Mouse (Mus musculus): Measurements from ENCODE around the gene Tspan32. TPM values are rescaled to one million over a fixed set of nuclear protein-coding genes. Genes with fewer than 3 reads are reported as not detected.

Gene Tspan32
- polyA plus RNA-seq, 1 experiment from 2014 or later, result 8.3 TPM

DNA sequence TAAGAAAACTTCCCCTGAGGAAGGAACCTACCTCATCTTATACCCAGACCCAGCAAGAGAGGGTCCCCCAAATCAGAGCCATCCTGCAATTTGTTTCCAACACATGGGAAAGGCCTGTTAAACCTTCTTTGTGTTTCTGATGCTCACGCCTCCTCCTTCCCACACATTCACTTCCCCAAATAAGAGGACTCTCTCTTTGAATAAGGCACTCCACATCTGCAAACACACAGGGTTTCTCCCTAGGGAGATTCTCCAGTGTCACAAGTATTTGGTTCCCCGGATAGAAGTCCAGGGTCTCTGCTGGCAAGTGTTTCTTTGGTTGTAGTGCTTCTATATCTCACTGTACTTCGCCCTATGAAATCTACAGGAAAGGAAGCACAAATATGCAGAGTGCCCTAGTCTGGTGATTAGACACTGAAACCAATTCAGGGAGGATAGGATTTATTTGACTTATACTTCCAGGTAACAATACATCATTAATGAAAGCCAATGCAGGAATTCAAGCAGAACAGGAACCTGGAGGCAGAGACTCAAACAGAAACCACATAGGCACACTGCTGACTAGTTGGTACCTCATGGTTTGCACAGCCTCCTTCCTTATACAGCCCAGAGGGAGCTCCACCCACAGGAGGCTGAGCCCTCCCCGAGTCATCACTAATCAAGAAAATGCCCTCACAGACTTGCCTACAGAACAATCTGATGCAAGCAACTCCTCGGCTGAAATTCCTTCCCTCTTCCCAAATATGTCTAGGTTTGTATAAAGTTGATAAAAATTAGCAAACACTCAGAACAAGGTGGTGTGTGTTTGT lies 16.7 kb downstream of the Tspan32 start:
- ATAC-seq (ENCODE audit: insufficient number of reproducible peaks, low FRiP score, low TSS enrichment, low read depth), result no peak
- no peak overlapping the region for H3K4me3 ChIP-seq
- H3K27ac ChIP-seq, result no peak overlapping the region
- no peak overlapping the region for H3K4me2 ChIP-seq
- peaks cover 11% of the 10 kb centered on the region; the same call in 1 of the 2 replicates for H3K4me1 ChIP-seq
- H3K36me3 ChIP-seq, result peaks cover 4% of the 10 kb centered on the region; the same call in 1 of the 2 replicates
- H3K27me3 ChIP-seq, result no peaks in the 10 kb centered on the region
- 61% methylated on average over 5 of the region's 5 CpGs for WGBS
- no peak overlapping the region for H3K9ac ChIP-seq
- no peaks in the 10 kb centered on the region for H3K9me3 ChIP-seq

DNA sequence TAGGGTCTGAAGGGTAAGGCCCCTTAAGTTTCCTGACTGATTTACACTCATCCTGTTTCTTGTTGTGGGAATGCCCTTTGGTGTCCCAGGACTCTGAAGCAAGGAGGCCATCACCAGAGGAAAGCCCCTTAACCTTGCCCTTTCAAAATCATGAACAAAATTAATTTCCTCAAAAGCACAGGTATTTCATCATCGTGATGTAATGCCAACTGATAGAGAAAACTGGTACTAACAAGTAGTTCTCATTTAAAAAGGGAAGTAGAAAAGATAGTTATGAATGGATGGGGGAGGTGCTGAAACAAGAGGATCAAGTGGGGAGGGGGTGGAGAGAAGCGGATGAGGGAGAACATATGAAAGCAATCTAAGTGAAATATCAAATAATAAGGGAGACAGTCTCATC lies 18.7 kb downstream of the Tspan32 start:
- WGBS, result 91% methylated on average over 2 of the region's 2 CpGs
- no peak for ATAC-seq (ENCODE audit: insufficient number of reproducible peaks, low FRiP score, low TSS enrichment, low read depth)
- Histone ChIP-seq H3K9ac (no peak overlapping the region), H3K4me2 (no peak overlapping the region), H3K27me3 (no peaks in the 10 kb centered on the region), H3K27ac (no peak overlapping the region), H3K4me1 (0 out of 2 replicates have a peak, but pooled peaks cover 3% of the 10 kb centered on the region), H3K4me3 (no peak overlapping the region), H3K9me3 (no peaks in the 10 kb centered on the region), H3K36me3 (peaks cover 5% of the 10 kb centered on the region; the same call in 1 of the 2 replicates)

GRCm38 (mm10) chr7:143024293-143024692 lies 19.4 kb downstream of the Tspan32 start:
- H3K4me3 ChIP-seq, result no peak overlapping the region
- H3K4me2 ChIP-seq, result no peak overlapping the region
- 89% methylated on average over 1 of the region's 1 CpGs for WGBS
- no peaks in the 10 kb centered on the region for H3K27me3 ChIP-seq
- ATAC-seq (ENCODE audit: insufficient number of reproducible peaks, low FRiP score, low TSS enrichment, low read depth), result no peak
- H3K9ac ChIP-seq, result no peak overlapping the region
- no peaks in the 10 kb centered on the region for H3K9me3 ChIP-seq
- 0 out of 2 replicates have a peak, but pooled peaks cover 3% of the 10 kb centered on the region for H3K4me1 ChIP-seq
- H3K36me3 ChIP-seq, result peaks cover 8% of the 10 kb centered on the region; the same call in 1 of the 2 replicates
- H3K27ac ChIP-seq, result no peak overlapping the region

DNA sequence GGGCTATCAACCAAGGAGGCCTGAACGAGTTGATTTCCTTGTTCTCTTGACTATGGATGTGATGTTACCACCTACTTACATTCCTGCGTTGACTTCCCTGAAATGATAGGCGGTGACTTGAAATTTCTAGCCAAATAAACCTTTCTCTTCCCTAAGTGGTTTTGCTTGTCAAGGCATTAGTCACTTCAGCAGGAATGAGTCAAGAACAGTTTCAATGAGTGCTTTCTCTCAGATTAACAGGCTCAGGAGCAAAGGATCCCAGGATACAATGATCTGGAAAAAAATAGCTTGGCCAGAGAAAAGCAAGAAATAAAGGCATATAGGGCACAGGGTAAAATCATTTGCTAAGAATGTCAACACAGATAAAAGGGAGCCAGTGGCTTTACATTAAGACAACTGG lies 20.6 kb downstream of the Tspan32 start:
- Histone ChIP-seq H3K36me3 (peaks cover 8% of the 10 kb centered on the region; the same call in 1 of the 2 replicates), H3K4me1 (0 out of 2 replicates have a peak, but pooled peaks cover 2% of the 10 kb centered on the region), H3K4me3 (no peak overlapping the region), H3K4me2 (no peak overlapping the region), H3K27ac (no peak overlapping the region), H3K9me3 (no peaks in the 10 kb centered on the region), H3K27me3 (no peaks in the 10 kb centered on the region), H3K9ac (no peak overlapping the region)
- no peak for ATAC-seq (ENCODE audit: insufficient number of reproducible peaks, low FRiP score, low TSS enrichment, low read depth)
- 85% methylated on average over 3 of the region's 3 CpGs for WGBS

DNA sequence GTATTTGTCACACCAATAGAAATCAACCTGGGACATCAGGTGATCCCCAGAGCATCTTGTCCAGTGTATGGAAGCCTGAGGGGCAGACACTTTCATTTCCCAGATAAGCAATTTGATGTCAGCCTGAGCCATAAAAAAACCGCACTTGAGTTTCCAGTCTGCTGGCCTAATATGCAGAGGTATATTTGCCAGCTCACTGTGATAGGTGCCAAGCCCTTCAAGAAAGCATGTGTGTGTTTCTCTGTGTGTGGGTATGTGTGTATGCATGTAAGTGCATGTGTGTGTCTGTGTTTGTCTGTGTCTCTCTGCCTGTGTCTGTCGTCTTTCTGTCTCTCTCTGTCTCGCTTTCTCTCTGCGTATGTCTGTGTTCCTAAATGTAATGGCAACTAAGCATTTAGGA lies 22.4 kb downstream of the Tspan32 start:
- Histone ChIP-seq H3K27me3 (no peaks in the 10 kb centered on the region), H3K4me1 (no peaks in the 10 kb centered on the region), H3K4me3 (no peak overlapping the region), H3K27ac (no peak overlapping the region), H3K36me3 (peaks cover 18% of the 10 kb centered on the region), H3K9me3 (no peaks in the 10 kb centered on the region), H3K9ac (no peak overlapping the region), H3K4me2 (no peak overlapping the region)
- 91% methylated on average over 4 of the region's 4 CpGs for WGBS
- ATAC-seq (ENCODE audit: insufficient number of reproducible peaks, low FRiP score, low TSS enrichment, low read depth), result no peak

DNA sequence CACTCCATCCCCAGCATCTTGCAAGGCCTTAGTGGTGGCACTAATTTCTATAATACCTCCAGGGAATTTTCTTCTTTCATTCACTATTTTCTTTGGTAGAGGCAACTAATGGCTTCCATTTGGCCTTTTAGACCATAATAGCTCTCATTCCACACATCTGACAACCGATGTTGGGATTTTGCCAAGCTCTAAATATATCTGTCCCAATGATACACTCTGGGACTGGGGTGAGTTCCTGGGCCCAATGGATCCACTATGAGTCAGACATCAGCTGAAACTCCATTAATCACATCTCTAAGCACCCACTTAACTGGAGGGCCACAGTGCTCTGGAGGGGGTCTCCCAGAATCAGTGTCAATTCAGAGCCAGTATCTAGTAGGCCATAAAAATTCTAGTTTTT lies 27.0 kb downstream of the Tspan32 start:
- ATAC-seq (ENCODE audit: insufficient number of reproducible peaks, low FRiP score, low TSS enrichment, low read depth), result no peak

GRCm38 (mm10) chr7:143033581-143033980 lies 28.7 kb downstream of the Tspan32 start:
- ATAC-seq (ENCODE audit: insufficient number of reproducible peaks, low FRiP score, low TSS enrichment, low read depth), result no peak
- no peaks in the 10 kb centered on the region for H3K4me1 ChIP-seq
- no peak overlapping the region for H3K4me3 ChIP-seq
- H3K9ac ChIP-seq, result no peak overlapping the region
- no peaks in the 10 kb centered on the region for H3K27me3 ChIP-seq
- no peak overlapping the region for H3K27ac ChIP-seq
- no peaks in the 10 kb centered on the region for H3K9me3 ChIP-seq
- no peak overlapping the region for H3K4me2 ChIP-seq
- WGBS, result 78% methylated on average over 4 of the region's 4 CpGs
- H3K36me3 ChIP-seq, result peaks cover 24% of the 10 kb centered on the region

More for the DNA sequence above, 27.0 kb downstream of the Tspan32 start:
- peaks cover 22% of the 10 kb centered on the region for H3K36me3 ChIP-seq
- 69% methylated on average over 1 of the region's 1 CpGs for WGBS
- no peak overlapping the region for H3K27ac ChIP-seq
- H3K4me3 ChIP-seq, result no peak overlapping the region
- H3K9ac ChIP-seq, result no peak overlapping the region
- H3K27me3 ChIP-seq, result no peaks in the 10 kb centered on the region
- no peak overlapping the region for H3K4me2 ChIP-seq
- no peaks in the 10 kb centered on the region for H3K9me3 ChIP-seq
- no peaks in the 10 kb centered on the region for H3K4me1 ChIP-seq

DNA sequence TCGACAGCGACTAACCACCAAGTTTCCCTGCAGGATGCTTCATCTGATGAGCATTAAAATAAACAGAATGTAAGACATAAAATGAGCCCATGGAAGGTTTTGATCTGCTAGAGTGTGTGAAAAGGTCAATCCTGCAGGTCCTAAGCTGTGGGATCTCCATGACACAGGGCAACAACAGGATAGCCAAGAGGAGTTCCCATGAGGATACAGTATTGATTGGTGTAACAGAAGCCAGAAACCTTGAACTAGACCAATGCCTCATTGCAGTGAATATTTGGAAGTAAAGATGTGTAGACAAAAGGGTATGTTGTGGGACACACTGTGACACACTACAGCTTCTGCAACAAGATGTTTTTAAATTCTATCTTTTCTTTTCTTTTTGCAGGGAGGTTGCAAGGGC lies 29.3 kb downstream of the Tspan32 start:
- H3K4me1 ChIP-seq, result no peaks in the 10 kb centered on the region
- no peak for ATAC-seq (ENCODE audit: insufficient number of reproducible peaks, low FRiP score, low TSS enrichment, low read depth)
- no peaks in the 10 kb centered on the region for H3K27me3 ChIP-seq
- no peak overlapping the region for H3K4me2 ChIP-seq
- no peak overlapping the region for H3K4me3 ChIP-seq
- H3K36me3 ChIP-seq, result peaks cover 22% of the 10 kb centered on the region
- no peak overlapping the region for H3K27ac ChIP-seq
- no peaks in the 10 kb centered on the region for H3K9me3 ChIP-seq
- H3K9ac ChIP-seq, result no peak overlapping the region
- WGBS, result 90% methylated on average over 2 of the region's 2 CpGs

- ATAC-seq (ENCODE audit: insufficient number of reproducible peaks, low FRiP score, low TSS enrichment, low read depth), result no peak
Observed at GRCm38 (mm10) chr7:143034519-143035450, 29.9 kb downstream of the Tspan32 start.

GRCm38 (mm10) chr7:143036787-143037186 lies 31.9 kb downstream of the Tspan32 start:
- no peak overlapping the region for H3K9ac ChIP-seq
- H3K4me2 ChIP-seq, result no peak overlapping the region
- H3K27ac ChIP-seq, result no peak overlapping the region
- H3K27me3 ChIP-seq, result no peaks in the 10 kb centered on the region
- peaks cover 13% of the 10 kb centered on the region for H3K36me3 ChIP-seq
- H3K4me1 ChIP-seq, result 0 out of 2 replicates have a peak, but pooled peaks cover 3% of the 10 kb centered on the region
- no peak overlapping the region for H3K4me3 ChIP-seq
- WGBS, result 59% methylated on average over 3 of the region's 3 CpGs
- no peaks in the 10 kb centered on the region for H3K9me3 ChIP-seq
- ATAC-seq (ENCODE audit: insufficient number of reproducible peaks, low FRiP score, low TSS enrichment, low read depth), result no peak

More at GRCm38 (mm10) chr7:143034519-143035450, 29.9 kb downstream of the Tspan32 start:
- Histone ChIP-seq H3K9ac (no peak overlapping the region), H3K36me3 (peaks cover 22% of the 10 kb centered on the region), H3K4me2 (no peak overlapping the region), H3K4me1 (no peaks in the 10 kb centered on the region), H3K27ac (no peak overlapping the region), H3K9me3 (no peaks in the 10 kb centered on the region), H3K27me3 (no peaks in the 10 kb centered on the region), H3K4me3 (no peak overlapping the region)
- 92% methylated on average over 8 of the region's 8 CpGs for WGBS

DNA sequence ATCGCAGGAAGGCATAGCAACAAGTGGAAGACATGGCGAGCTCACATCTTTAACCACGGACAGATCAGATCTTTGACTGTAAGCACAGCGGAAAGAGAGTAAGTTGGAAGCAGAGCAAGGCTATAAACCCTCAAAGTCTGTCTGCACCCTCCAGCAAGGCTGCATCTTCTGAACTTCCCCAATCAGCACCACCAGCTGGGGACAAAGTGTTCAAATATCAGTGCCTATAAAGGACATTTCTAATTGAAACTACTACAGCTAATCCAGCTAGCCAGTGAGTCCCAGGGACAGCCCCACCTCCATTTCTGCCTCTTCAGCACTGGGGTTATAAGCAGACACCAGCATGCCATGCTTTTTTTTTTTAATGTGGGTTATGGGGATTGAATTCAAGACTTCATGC lies 32.5 kb downstream of the Tspan32 start:
- H3K4me2 ChIP-seq, result no peak overlapping the region
- H3K27me3 ChIP-seq, result no peaks in the 10 kb centered on the region
- no peak for ATAC-seq (ENCODE audit: insufficient number of reproducible peaks, low FRiP score, low TSS enrichment, low read depth)
- no peak overlapping the region for H3K27ac ChIP-seq
- no peak overlapping the region for H3K9ac ChIP-seq
- no peaks in the 10 kb centered on the region for H3K9me3 ChIP-seq
- H3K4me1 ChIP-seq, result peaks cover 7% of the 10 kb centered on the region; the same call in 1 of the 2 replicates
- peaks cover 12% of the 10 kb centered on the region for H3K36me3 ChIP-seq
- 90% methylated on average over 4 of the region's 4 CpGs for WGBS
- H3K4me3 ChIP-seq, result no peak overlapping the region
